Mouse (Mus musculus) limb, embryonic 11.5 days (tissue): Measurements from ENCODE around the gene Zfp39. TPM values are rescaled to one million over a fixed set of nuclear protein-coding genes. Genes with fewer than 3 reads are reported as not detected.

Experiments
- ATAC-seq: fragments of 200-750 bp; cut with Nextera tagmentation; 2 replicates; pipeline ENCODE4 v1.8.0; 2017; ENCODE audit warnings: low read depth; ENCODE audit not compliant: insufficient number of reproducible peaks, low FRiP score, low TSS enrichment
- DNase-seq: peaks from one replicate; pipeline ENCODE4 v3.0.0-alpha.2; 2015; ENCODE audit warnings: low spot score
- H3K27ac ChIP-seq: fragments of 300-500 bp; sonication (generic); replicated peaks from 2 replicates; pipeline ENCODE4 v1.5.1; 2014; ENCODE audit warnings: low read depth, mild to moderate bottlenecking, low read length
- H3K27me3 ChIP-seq: fragments of 300-500 bp; sonication (generic); 2 replicates; pipeline ENCODE4 v1.6.1; 2014; ENCODE audit warnings: mild to moderate bottlenecking, low read length, mixed read lengths; ENCODE audit not compliant: control insufficient read depth, insufficient read depth
- H3K36me3 ChIP-seq: fragments of 300-500 bp; sonication (generic); 2 replicates; pipeline ENCODE4 v1.6.1; 2014; ENCODE audit warnings: mild to moderate bottlenecking, low read length, moderate library complexity, mixed read lengths; ENCODE audit not compliant: control insufficient read depth, insufficient read depth
- H3K4me1 ChIP-seq: fragments of 300-500 bp; sonication (generic); 2 replicates; pipeline ENCODE4 v1.6.1; 2014; ENCODE audit warnings: low read length, mixed read lengths; ENCODE audit not compliant: control insufficient read depth, insufficient read depth
- H3K4me2 ChIP-seq: fragments of 300-500 bp; sonication (generic); 2 replicates; pipeline ENCODE4 v1.6.1; 2014; ENCODE audit warnings: low read depth, mild to moderate bottlenecking, moderate library complexity; ENCODE audit not compliant: severe bottlenecking
- H3K4me3 ChIP-seq: fragments of 300-500 bp; sonication (generic); 2 replicates; pipeline ENCODE4 v1.5.1; 2014; ENCODE audit warnings: low read depth, low read length
- H3K9ac ChIP-seq: fragments of 300-500 bp; sonication (generic); 2 replicates; pipeline ENCODE4 v1.6.1; 2014; ENCODE audit warnings: mild to moderate bottlenecking, low read length
- H3K9me3 ChIP-seq: fragments of 300-500 bp; sonication (generic); 2 replicates; pipeline ENCODE4 v1.6.1; 2016; ENCODE audit warnings: low read length; ENCODE audit not compliant: control insufficient read depth
- WGBS: fragments of 180-500 bp; shearing (Covaris S2); extraction: QIAGEN DNeasy Blood & Tissue Kit; methylation state at CpG from one replicate; pipeline ENCODE4 v1.1.7; 2014; 5-methylcytosine and 5-hydroxymethylcytosine counted together
- polyA plus RNA-seq: library from polyadenylated mRNA; unstranded; fragments of >200 nt; fragmentation: Nextera tagmentation; extraction: Ambion mirVana; gene quantifications from 2 replicates; pipeline ENCODE4 v1.2.1, GENCODE M21; 2014

Zfp39 gene
- polyA plus RNA-seq, 1 experiment from 2014 or later, result 8.7 TPM

DNA sequence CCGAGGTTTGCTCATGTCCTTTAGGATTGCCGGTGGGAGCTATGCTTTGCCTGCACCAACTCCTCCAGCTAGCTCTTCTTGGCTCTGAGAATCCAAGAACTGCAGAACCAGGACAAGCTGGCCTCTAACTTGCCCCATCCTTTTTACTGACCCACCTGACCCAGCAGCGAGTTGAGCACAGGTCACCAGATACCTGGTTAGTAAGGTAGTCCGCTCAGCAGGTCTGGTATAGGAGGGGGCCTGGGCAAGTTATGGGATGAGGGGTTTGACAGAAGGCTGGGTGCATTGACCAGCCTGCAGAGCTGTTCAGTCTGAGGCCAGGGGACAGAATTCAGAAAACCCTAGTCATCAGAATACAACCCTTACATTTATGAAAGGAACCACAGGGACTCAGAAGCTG, 25.0 kb upstream of the Zfp39 start:
- Histone ChIP-seq H3K4me2 (no peak overlapping the region), H3K4me3 (no peak overlapping the region), H3K4me1 (no peaks in the 10 kb centered on the region), H3K9me3 (no peaks in the 10 kb centered on the region), H3K9ac (no peak overlapping the region), H3K27me3 (no peaks in the 10 kb centered on the region), H3K27ac (no peak overlapping the region), H3K36me3 (peaks cover 16% of the 10 kb centered on the region)
- no peak for DNase-seq
- no peak for ATAC-seq
- 73% methylated on average over 4 of the region's 4 CpGs for WGBS

DNA sequence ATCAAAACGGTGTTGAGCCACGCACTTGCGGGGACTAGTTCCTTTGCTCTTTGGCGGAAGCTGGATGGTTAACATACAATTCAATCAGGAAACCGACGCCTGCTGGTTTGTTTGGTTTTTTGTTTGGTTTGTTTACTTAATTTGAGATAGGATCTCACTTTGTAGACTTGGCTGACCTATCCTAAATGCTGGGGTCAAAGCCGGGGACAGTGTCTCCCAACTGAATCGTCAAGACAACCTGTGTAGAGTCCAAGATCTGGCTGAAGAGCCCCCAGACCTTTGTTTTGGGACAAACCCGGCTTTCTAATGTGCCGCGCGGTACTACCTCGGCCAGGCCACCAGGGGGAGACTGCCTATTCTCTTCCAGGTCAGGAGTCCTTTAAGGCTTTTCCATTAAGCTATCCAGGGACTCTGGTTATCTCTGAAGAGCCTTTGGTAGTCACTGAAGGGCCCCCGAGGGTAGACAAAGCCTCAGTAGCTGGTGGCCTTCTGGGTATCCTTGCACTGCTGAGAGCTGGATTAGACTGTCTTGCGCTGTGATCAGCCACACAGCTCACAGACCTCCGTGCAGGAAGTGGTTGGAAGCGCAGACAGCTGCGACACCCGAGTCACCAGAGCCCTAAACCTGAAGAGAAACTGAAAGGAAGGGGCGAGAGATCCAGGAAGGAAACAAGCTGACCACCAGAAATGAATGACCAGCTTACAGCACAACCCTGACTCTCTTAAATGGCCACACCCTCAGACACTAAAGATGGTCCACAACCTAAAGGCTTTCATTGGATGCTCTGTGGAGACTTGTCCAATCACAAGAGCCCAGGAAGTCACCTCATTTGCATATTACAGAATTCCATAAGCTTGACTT, 24.0 kb upstream of the Zfp39 start:
- Histone ChIP-seq H3K4me2 (peak overlapping the region; percentile 12; the same call in 1 of the 2 replicates), H3K4me3 (no peak overlapping the region), H3K9me3 (no peaks in the 10 kb centered on the region), H3K27ac (no peak overlapping the region), H3K9ac (no peak overlapping the region), H3K36me3 (peaks cover 12% of the 10 kb centered on the region), H3K4me1 (no peaks in the 10 kb centered on the region), H3K27me3 (no peaks in the 10 kb centered on the region)
- DNase-seq, result peak; percentile 85
- no peak for ATAC-seq
- 35% methylated on average over 20 of the region's 20 CpGs for WGBS

DNA sequence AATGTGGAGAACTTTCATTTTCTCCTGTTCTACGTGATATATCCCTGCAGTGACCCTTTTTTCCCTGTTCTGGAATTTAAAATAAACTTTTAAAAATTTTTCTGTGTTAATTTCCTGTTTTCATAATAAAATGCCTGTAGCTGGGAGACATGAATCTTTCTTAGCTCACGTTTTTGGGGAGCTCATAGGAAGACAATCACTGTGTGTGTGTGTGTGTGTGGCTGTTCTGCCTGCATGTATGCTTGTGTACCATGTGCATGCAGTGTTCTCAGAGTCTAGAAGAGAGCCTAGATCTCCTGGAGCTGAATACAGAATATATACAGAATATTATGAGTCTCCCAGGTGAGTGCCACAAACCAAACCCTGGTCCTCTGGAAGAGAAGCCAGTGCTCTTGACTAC, 23.0 kb upstream of the Zfp39 start:
- Histone ChIP-seq H3K9me3 (no peaks in the 10 kb centered on the region), H3K4me2 (no peak overlapping the region), H3K36me3 (peaks cover 8% of the 10 kb centered on the region), H3K9ac (no peak overlapping the region), H3K4me1 (no peaks in the 10 kb centered on the region), H3K4me3 (no peak overlapping the region), H3K27ac (no peak overlapping the region), H3K27me3 (no peaks in the 10 kb centered on the region)
- no peak for DNase-seq
- WGBS, result 80% methylated on average over 2 of the region's 2 CpGs
- ATAC-seq, result no peak

DNA sequence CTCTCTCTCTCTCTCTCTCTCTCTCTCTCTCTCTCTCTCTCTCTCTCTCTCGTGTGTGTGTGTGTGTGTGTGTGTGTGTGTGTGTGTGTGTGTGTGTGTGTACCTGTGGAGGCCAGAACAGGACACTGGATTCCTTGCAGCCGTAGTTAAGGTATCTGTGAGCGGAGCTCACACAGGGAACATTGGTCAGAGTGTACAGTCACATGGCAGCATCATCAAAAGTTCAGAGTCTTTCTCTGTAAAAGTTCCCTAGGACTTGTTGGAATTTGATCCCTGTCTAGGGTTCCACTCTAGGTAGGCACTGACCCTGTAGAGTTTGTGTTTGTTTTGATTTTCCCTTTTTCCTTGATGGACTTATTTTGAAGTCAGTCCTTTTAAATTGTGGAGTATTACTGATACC, 22.6 kb upstream of the Zfp39 start:
- ATAC-seq (no peak), DNase-seq (no peak)
- Histone ChIP-seq H3K4me1 (no peaks in the 10 kb centered on the region), H3K4me2 (no peak overlapping the region), H3K9me3 (no peaks in the 10 kb centered on the region), H3K36me3 (peaks cover 5% of the 10 kb centered on the region; the same call in 1 of the 2 replicates), H3K27ac (no peak overlapping the region), H3K4me3 (no peak overlapping the region), H3K9ac (no peak overlapping the region), H3K27me3 (no peaks in the 10 kb centered on the region)
- WGBS, result 79% methylated on average over 2 of the region's 3 CpGs

GRCm38 (mm10) chr11:58922420-58922819, 18.4 kb upstream of the Zfp39 start:
- WGBS, result 88% methylated on average over 9 of the region's 9 CpGs
- Histone ChIP-seq H3K4me2 (no peak overlapping the region), H3K9ac (no peak overlapping the region), H3K4me3 (no peak overlapping the region), H3K36me3 (no peaks in the 10 kb centered on the region), H3K27ac (no peak overlapping the region), H3K9me3 (no peaks in the 10 kb centered on the region), H3K27me3 (no peaks in the 10 kb centered on the region), H3K4me1 (no peaks in the 10 kb centered on the region)
- DNase-seq (no peak), ATAC-seq (no peak)

DNA sequence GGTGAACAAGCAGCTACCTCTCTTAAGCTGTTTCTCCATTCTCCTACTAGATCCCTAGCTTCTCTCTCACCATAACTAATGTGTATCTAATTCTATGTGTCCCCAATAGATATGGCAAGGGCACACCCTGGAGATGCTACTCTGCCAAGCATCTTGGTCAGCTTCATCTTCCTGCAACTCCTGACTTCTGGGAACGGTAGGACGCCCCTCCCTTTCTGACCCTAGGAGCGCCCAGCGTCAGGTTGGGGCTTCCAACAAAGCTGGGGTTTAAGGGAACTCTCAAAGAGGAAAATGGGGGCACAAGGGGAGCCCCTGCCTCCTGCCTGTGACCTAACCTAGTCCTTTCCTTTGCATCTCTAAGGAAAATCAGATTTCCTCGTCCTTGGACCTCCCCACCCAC, 14.7 kb upstream of the Zfp39 start:
- DNase-seq, result no peak
- H3K9me3 ChIP-seq, result no peaks in the 10 kb centered on the region
- WGBS, result 79% methylated on average over 5 of the region's 5 CpGs
- H3K27ac ChIP-seq, result no peak overlapping the region
- no peaks in the 10 kb centered on the region for H3K4me1 ChIP-seq
- H3K9ac ChIP-seq, result no peak overlapping the region
- ATAC-seq, result no peak
- no peaks in the 10 kb centered on the region for H3K36me3 ChIP-seq
- no peak overlapping the region for H3K4me2 ChIP-seq
- no peak overlapping the region for H3K4me3 ChIP-seq
- no peaks in the 10 kb centered on the region for H3K27me3 ChIP-seq

GRCm38 (mm10) chr11:58917745-58918366, 13.8 kb upstream of the Zfp39 start, which contains the start of gene Btnl10:
TSS of gene Btnl10 (plus strand) at chr11:58917908.
- H3K27ac ChIP-seq, result no peak within 1 kb of the TSS
- H3K27me3 ChIP-seq, result no peaks in the 10 kb centered on the region
- H3K9ac ChIP-seq, result no peak within 1 kb of the TSS
- H3K9me3 ChIP-seq, result no peaks in the 10 kb centered on the region
- no peaks in the 10 kb centered on the region for H3K36me3 ChIP-seq
- no peaks in the 10 kb centered on the region for H3K4me1 ChIP-seq
- 78% methylated on average over 12 of the region's 12 CpGs for WGBS
- no peak for DNase-seq
- no peak for ATAC-seq
- no peak within 1 kb of the TSS for H3K4me2 ChIP-seq
- H3K4me3 ChIP-seq, result no peak within 1 kb of the TSS

- Histone ChIP-seq H3K4me1 (no peaks in the 10 kb centered on the region), H3K9ac (no peak overlapping the region), H3K36me3 (no peaks in the 10 kb centered on the region), H3K4me3 (no peak overlapping the region), H3K9me3 (no peaks in the 10 kb centered on the region), H3K27ac (no peak overlapping the region), H3K27me3 (no peaks in the 10 kb centered on the region), H3K4me2 (no peak overlapping the region)
- DNase-seq (peak; percentile 55), ATAC-seq (no peak)
- 58% methylated on average over 14 of the region's 14 CpGs for WGBS
These were observed 13.1 kb upstream of the Zfp39 start for GRCm38 (mm10) chr11:58916879-58917744.
